Mouse (Mus musculus) MEL (cell line): Measurements from ENCODE around the gene Lrrc3b. TPM values are rescaled to one million over a fixed set of nuclear protein-coding genes. Genes with fewer than 3 reads are reported as not detected.

ENCODE experiments used
- DNase-seq: peaks from one replicate; pipeline ENCODE4 v3.0.0; 2011; ENCODE audit warnings: low read depth, low spot score
- H3K27ac ChIP-seq: 2 replicates; pipeline ENCODE4 v1.5.1; 2012; ENCODE audit warnings: low read depth, mild to moderate bottlenecking, control low read depth, low read length, moderate library complexity; ENCODE audit not compliant: control insufficient read depth
- H3K27me3 ChIP-seq, 2 experiments: fragments of 150-350 bp in 1 of 2; sonication (generic) in 1 of 2; 2 replicates each; pipeline ENCODE4 v1.6.1; 2012; ENCODE audit warnings: low read length in 2 of 2, mild to moderate bottlenecking in 2 of 2, improper control_type of control experiment in 1 of 2, moderate library complexity in 1 of 2; ENCODE audit not compliant: insufficient read depth in 2 of 2, control insufficient read depth in 1 of 2
- H3K36me3 ChIP-seq, 2 experiments: 2 replicates each; pipeline ENCODE4 v1.6.1; 2012 to 2014; ENCODE audit warnings: low read length in 2 of 2, improper control_type of control experiment in 1 of 2, inconsistent platforms in 1 of 2, mild to moderate bottlenecking in 1 of 2; ENCODE audit not compliant: insufficient read depth in 2 of 2, control insufficient read depth in 1 of 2
- H3K4me1 ChIP-seq, 2 experiments: fragments of 150-350 bp in 1 of 2; sonication (generic) in 1 of 2; 2 replicates each; pipeline ENCODE4 v1.6.1; 2012; ENCODE audit warnings: low read length in 2 of 2, improper control_type of control experiment in 1 of 2, mild to moderate bottlenecking in 1 of 2; ENCODE audit not compliant: insufficient read depth in 2 of 2, control insufficient read depth in 1 of 2
- H3K4me3 ChIP-seq, 2 experiments: fragments of 150-350 bp in 1 of 2; sonication (generic) in 1 of 2; 2 replicates each; pipeline ENCODE4 v1.5.1; 2012; ENCODE audit warnings: low read depth in 2 of 2, low read length in 2 of 2, mild to moderate bottlenecking in 2 of 2, moderate library complexity in 2 of 2, control low read depth in 1 of 2, improper control_type of control experiment in 1 of 2; ENCODE audit not compliant: control insufficient read depth in 1 of 2, insufficient read depth in 1 of 2
- H3K79me2 ChIP-seq: 2 replicates; pipeline ENCODE4 v1.6.1; 2012; ENCODE audit warnings: mild to moderate bottlenecking, low read length, moderate library complexity; ENCODE audit not compliant: control insufficient read depth, poor library complexity, insufficient read depth
- H3K9ac ChIP-seq: 2 replicates; pipeline ENCODE4 v1.6.1; 2012; ENCODE audit warnings: low read depth, mild to moderate bottlenecking, control low read depth, low read length, moderate library complexity; ENCODE audit not compliant: control insufficient read depth, poor library complexity, severe bottlenecking
- H3K9me3 ChIP-seq: fragments of 150-350 bp; sonication (generic); replicated peaks from 2 replicates; pipeline ENCODE4 v1.6.1; 2012; ENCODE audit warnings: mild to moderate bottlenecking, low read length, improper control_type of control experiment, moderate library complexity; ENCODE audit not compliant: insufficient read depth
- CHD1 ChIP-seq: IDR thresholded peaks from 2 replicates; pipeline ENCODE4 v1.6.1; 2012; ENCODE audit warnings: low read depth, mild to moderate bottlenecking, inconsistent platforms, low read length, improper control_type of control experiment
- CHD2 ChIP-seq: IDR thresholded peaks from 2 replicates; pipeline ENCODE4 v1.6.1; 2011; ENCODE audit warnings: low read length, improper control_type of control experiment
- CTCF ChIP-seq, 3 experiments: IDR thresholded peaks in 2 of 3; conservative IDR thresholded peaks in 1 of 3; 2 replicates each; pipeline ENCODE4 v1.5.1; 2011 to 2012; ENCODE audit warnings: low read length in 3 of 3, low read depth in 2 of 3, mild to moderate bottlenecking in 2 of 3, improper control_type of control experiment in 1 of 3, inconsistent platforms in 1 of 3, mixed read lengths in 1 of 3, moderate library complexity in 1 of 3; ENCODE audit not compliant: control insufficient read depth in 1 of 3, insufficient read depth in 1 of 3, poor library complexity in 1 of 3, severe bottlenecking in 1 of 3
- E2F4 ChIP-seq: IDR thresholded peaks from 2 replicates; pipeline ENCODE4 v1.6.1; 2011; ENCODE audit warnings: low read depth, low read length, improper control_type of control experiment, borderline replicate concordance
- GABPA ChIP-seq: IDR thresholded peaks from 2 replicates; pipeline ENCODE4 v1.6.1; 2012; ENCODE audit warnings: low read depth, mild to moderate bottlenecking, inconsistent platforms, low read length, improper control_type of control experiment, moderate library complexity
- JUND ChIP-seq: IDR thresholded peaks from 2 replicates; pipeline ENCODE4 v1.6.1; 2011; ENCODE audit warnings: low read depth, mild to moderate bottlenecking, improper control_type of control experiment, low read length
- MAX ChIP-seq: IDR thresholded peaks from 2 replicates; pipeline ENCODE4 v1.6.1; 2011; ENCODE audit warnings: low read length, improper control_type of control experiment
- MAZ ChIP-seq: IDR thresholded peaks from 2 replicates; pipeline ENCODE4 v1.6.1; 2012; ENCODE audit warnings: low read depth, mild to moderate bottlenecking, inconsistent platforms, low read length, improper control_type of control experiment
- MXI1 ChIP-seq: IDR thresholded peaks from 2 replicates; pipeline ENCODE4 v1.6.1; 2011; ENCODE audit warnings: mild to moderate bottlenecking, low read depth, low read length, improper control_type of control experiment
- NRF1 ChIP-seq: IDR thresholded peaks from 2 replicates; pipeline ENCODE4 v1.6.1; 2014; ENCODE audit warnings: low read depth, mild to moderate bottlenecking, inconsistent platforms, low read length, improper control_type of control experiment, moderate library complexity; ENCODE audit not compliant: poor library complexity, insufficient read depth, severe bottlenecking
- POLR2A ChIP-seq, 2 experiments: IDR thresholded peaks; 2 replicates each; pipeline ENCODE4 v1.6.1; 2011 to 2012; ENCODE audit warnings: low read length in 2 of 2, mild to moderate bottlenecking in 2 of 2, control low read depth in 1 of 2, improper control_type of control experiment in 1 of 2, low read depth in 1 of 2, moderate library complexity in 1 of 2; ENCODE audit not compliant: control insufficient read depth in 1 of 2, insufficient read depth in 1 of 2, poor library complexity in 1 of 2
- POLR2AphosphoS2 ChIP-seq: IDR thresholded peaks from 2 replicates; pipeline ENCODE4 v1.6.1; 2011; ENCODE audit warnings: low read length, improper control_type of control experiment
- POLR2AphosphoS5 ChIP-seq: IDR thresholded peaks from 2 replicates; pipeline ENCODE4 v1.6.1; 2012; ENCODE audit warnings: low read depth, borderline replicate concordance, mild to moderate bottlenecking, inconsistent platforms, low read length, moderate library complexity, mixed read lengths
- RAD21 ChIP-seq: IDR thresholded peaks from 2 replicates; pipeline ENCODE4 v1.6.1; 2011; ENCODE audit warnings: mild to moderate bottlenecking, low read depth, low read length, improper control_type of control experiment
- RCOR1 ChIP-seq: IDR thresholded peaks from 2 replicates; pipeline ENCODE4 v1.6.1; 2012; ENCODE audit warnings: low read depth, mild to moderate bottlenecking, inconsistent platforms, low read length, improper control_type of control experiment
- SMC3 ChIP-seq: IDR thresholded peaks from 2 replicates; pipeline ENCODE4 v1.6.1; 2011; ENCODE audit warnings: low read depth, low read length, improper control_type of control experiment
- TBP ChIP-seq: IDR thresholded peaks from 2 replicates; pipeline ENCODE4 v1.8.0; 2011; ENCODE audit warnings: low read depth, low read length, improper control_type of control experiment
- USF2 ChIP-seq, 2 experiments: IDR thresholded peaks; 2 replicates each; pipeline ENCODE4 v1.6.1; 2011 to 2012; ENCODE audit warnings: improper control_type of control experiment in 2 of 2, low read length in 2 of 2, borderline replicate concordance in 1 of 2, inconsistent platforms in 1 of 2, low read depth in 1 of 2, mild to moderate bottlenecking in 1 of 2; ENCODE audit not compliant: insufficient read depth in 1 of 2
- ZC3H11A ChIP-seq: IDR thresholded peaks from 2 replicates; pipeline ENCODE4 v1.6.1; 2012; ENCODE audit warnings: low read depth, mild to moderate bottlenecking, inconsistent platforms, low read length, improper control_type of control experiment
- ZKSCAN1 ChIP-seq: IDR thresholded peaks from 2 replicates; pipeline ENCODE4 v1.6.1; 2012; ENCODE audit warnings: low read depth, mild to moderate bottlenecking, inconsistent platforms, low read length, improper control_type of control experiment, moderate library complexity
- polyA plus RNA-seq, 2 experiments: library from polyadenylated mRNA; stranded (reverse) in 1 of 2; unstranded in 1 of 2; fragments of >175 nt in 1 of 2; fragments of >200 nt in 1 of 2; gene quantifications; 2 replicates each; pipeline versions ENCODE4 v1.2.1 to v1.2.4; 2012; ENCODE audit warnings: low replicate concordance in 2 of 2, low read depth in 1 of 2; ENCODE audit not compliant: insufficient read length in 2 of 2, insufficient read depth in 1 of 2, missing spikeins in 1 of 2
- total RNA-seq: library from RNA; depleted of rRNA; stranded (reverse); fragments of 300-350 nt; gene quantifications from 2 replicates; pipeline ENCODE4 v1.2.3, GENCODE M21; 2012

Gene Lrrc3b
- total and polyA plus RNA-seq, 3 experiments: not detected

GRCm38 (mm10) chr14:15437046-15437445 is 1.7 kb downstream of the Lrrc3b start:
- Histone ChIP-seq H3K9ac (no peak overlapping the region), H3K27me3 (no peaks in the 10 kb centered on the region), H3K4me3 (no peak overlapping the region), H3K36me3 (no peaks in the 10 kb centered on the region), H3K27ac (no peak overlapping the region), H3K79me2 (no peaks in the 10 kb centered on the region), H3K9me3 (no peaks in the 10 kb centered on the region), H3K4me1 (no peaks in the 10 kb centered on the region)
- DNase-seq: no peak
- TF ChIP-seq POLR2A (IDR thresholded peaks at IDR 0.05; ENCODE audit: control insufficient read depth in 1 of 2, insufficient read depth in 1 of 2, low read depth in 1 of 2, low read length in 2 of 2, poor library complexity in 1 of 2) (no peak), GABPA (no peak), NRF1 (no peak), ZC3H11A (no peak), POLR2AphosphoS5 (no peak), CTCF (IDR thresholded peaks at IDR 0.05 in 2 of 3, conservative IDR thresholded peaks at IDR 0.05 in 1 of 3; ENCODE audit: control insufficient read depth in 1 of 3, insufficient read depth in 1 of 3, low read depth in 2 of 3, low read length in 3 of 3, poor library complexity in 1 of 3, severe bottlenecking in 1 of 3) (no peak), RAD21 (no peak), USF2 (IDR thresholded peaks at IDR 0.05; ENCODE audit: borderline replicate concordance in 1 of 2, insufficient read depth in 1 of 2, low read depth in 1 of 2, low read length in 2 of 2) (no peak), CHD2 (no peak), MAX (no peak), SMC3 (no peak)

- Histone ChIP-seq H3K36me3 (no peaks in the 10 kb centered on the region), H3K27ac (no peak overlapping the region), H3K9ac (no peak overlapping the region), H3K9me3 (no peaks in the 10 kb centered on the region), H3K4me3 (no peak overlapping the region), H3K4me1 (no peaks in the 10 kb centered on the region), H3K79me2 (no peaks in the 10 kb centered on the region), H3K27me3 (no peaks in the 10 kb centered on the region)
- DNase-seq: no peak
- TF ChIP-seq MAX (no peak), JUND (no peak)
Observed at GRCm38 (mm10) chr14:15436586-15436985, 2.2 kb downstream of the Lrrc3b start.

- Histone ChIP-seq H3K27ac (no peak overlapping the region), H3K4me1 (no peaks in the 10 kb centered on the region), H3K9ac (no peak overlapping the region), H3K79me2 (no peaks in the 10 kb centered on the region), H3K36me3 (no peaks in the 10 kb centered on the region), H3K4me3 (no peak overlapping the region), H3K27me3 (no peaks in the 10 kb centered on the region), H3K9me3 (no peaks in the 10 kb centered on the region)
- DNase-seq: no peak
- no peak for TF ChIP-seq POLR2AphosphoS5
- no peak for TF ChIP-seq ZKSCAN1
- no peak for TF ChIP-seq SMC3
- no peak for TF ChIP-seq E2F4
- TF ChIP-seq CHD2: no peak
- no peak for TF ChIP-seq ZC3H11A
- TF ChIP-seq CTCF (IDR thresholded peaks at IDR 0.05 in 2 of 3, conservative IDR thresholded peaks at IDR 0.05 in 1 of 3; ENCODE audit: control insufficient read depth in 1 of 3, insufficient read depth in 1 of 3, low read depth in 2 of 3, low read length in 3 of 3, poor library complexity in 1 of 3, severe bottlenecking in 1 of 3): no peak
- no peak for TF ChIP-seq MAZ
- TF ChIP-seq RCOR1: no peak
- no peak for TF ChIP-seq CHD1
- TF ChIP-seq POLR2AphosphoS2: no peak
- no peak for TF ChIP-seq MXI1
- TF ChIP-seq POLR2A (IDR thresholded peaks at IDR 0.05; ENCODE audit: control insufficient read depth in 1 of 2, insufficient read depth in 1 of 2, low read depth in 1 of 2, low read length in 2 of 2, poor library complexity in 1 of 2): no peak
- no peak for TF ChIP-seq TBP
Observed at GRCm38 (mm10) chr14:15432396-15432795, 6.4 kb downstream of the Lrrc3b start.
